Mouse (Mus musculus) stomach, embryonic 16.5 days (tissue): Measurements from ENCODE around the gene Dgki. TPM values are rescaled to one million over a fixed set of nuclear protein-coding genes. Genes with fewer than 3 reads are reported as not detected.

ENCODE experiments used
- ATAC-seq: fragments of 200-750 bp; cut with Nextera tagmentation; 2 replicates; pipeline ENCODE4 v1.8.0; 2017; ENCODE audit warnings: moderate number of reproducible peaks, moderate TSS enrichment; ENCODE audit not compliant: insufficient read depth, low FRiP score
- H3K27ac ChIP-seq: fragments of 300-500 bp; sonication (generic); 2 replicates; pipeline ENCODE4 v1.5.1; 2014; ENCODE audit warnings: low read length
- H3K27me3 ChIP-seq: fragments of 300-500 bp; sonication (generic); 2 replicates; pipeline ENCODE4 v1.6.1; 2014; ENCODE audit warnings: low read length, control low read depth, mixed read lengths; ENCODE audit not compliant: control insufficient read depth, insufficient read depth
- H3K36me3 ChIP-seq: fragments of 300-500 bp; sonication (generic); 2 replicates; pipeline ENCODE4 v1.6.1; 2014; ENCODE audit warnings: low read length; ENCODE audit not compliant: control insufficient read depth, insufficient read depth
- H3K4me1 ChIP-seq: fragments of 300-500 bp; sonication (generic); 2 replicates; pipeline ENCODE4 v1.6.1; 2014; ENCODE audit warnings: low read length, control low read depth, mixed read lengths; ENCODE audit not compliant: control insufficient read depth, insufficient read depth
- H3K4me2 ChIP-seq: fragments of 300-500 bp; sonication (generic); 2 replicates; pipeline ENCODE4 v1.6.1; 2014; ENCODE audit warnings: low read depth, low read length, mixed read lengths
- H3K4me3 ChIP-seq: fragments of 300-500 bp; sonication (generic); replicated peaks from 2 replicates; pipeline ENCODE4 v1.5.1; 2014; ENCODE audit warnings: mild to moderate bottlenecking, low read length
- H3K9ac ChIP-seq: fragments of 300-500 bp; sonication (generic); 2 replicates; pipeline ENCODE4 v1.6.1; 2014; ENCODE audit warnings: low read length
- H3K9me3 ChIP-seq: fragments of 300-500 bp; sonication (generic); replicated peaks from 2 replicates; pipeline ENCODE4 v1.6.1; 2016; ENCODE audit warnings: low read length, control low read depth; ENCODE audit not compliant: control insufficient read depth
- WGBS: fragments of 180-500 bp; shearing (Covaris S2); extraction: QIAGEN DNeasy Blood & Tissue Kit; methylation state at CpG from one replicate; pipeline ENCODE4 v1.1.7; 2014; 5-methylcytosine and 5-hydroxymethylcytosine counted together
- polyA plus RNA-seq: library from polyadenylated mRNA; unstranded; fragments of >200 nt; fragmentation: Nextera tagmentation; extraction: Ambion mirVana; gene quantifications from 2 replicates; pipeline ENCODE4 v1.2.1, GENCODE M21; 2015

Dgki gene
- polyA plus RNA-seq, 1 experiment from 2014 or later = 0.94 TPM

DNA sequence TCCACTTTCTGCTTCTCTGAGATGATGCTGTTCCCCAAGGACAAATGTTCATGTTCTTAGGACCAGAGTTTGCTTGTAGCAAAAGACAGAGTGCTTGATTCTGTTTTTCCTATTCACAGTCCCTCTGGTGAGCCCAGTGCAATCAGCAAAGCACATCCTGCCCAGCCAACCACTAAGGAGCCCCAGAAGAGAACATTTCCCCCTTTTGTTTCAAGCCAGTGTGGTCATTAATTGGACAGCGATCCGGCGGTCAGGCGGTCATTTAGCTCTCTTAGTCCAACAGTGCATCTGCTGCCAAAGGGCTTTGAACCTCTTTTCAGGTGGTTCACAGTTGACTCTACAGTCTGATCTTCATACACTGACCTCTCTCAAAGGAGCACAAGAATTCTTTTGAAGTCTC lies 10.6 kb upstream of the Dgki start:
- no peak for ATAC-seq
- Histone ChIP-seq H3K4me2 (no peak overlapping the region), H3K4me1 (no peaks in the 10 kb centered on the region), H3K27ac (no peak overlapping the region), H3K9ac (no peak overlapping the region), H3K27me3 (no peaks in the 10 kb centered on the region), H3K4me3 (no peak overlapping the region), H3K9me3 (no peaks in the 10 kb centered on the region), H3K36me3 (no peaks in the 10 kb centered on the region)
- 89% methylated on average over 4 of the region's 4 CpGs for WGBS

DNA sequence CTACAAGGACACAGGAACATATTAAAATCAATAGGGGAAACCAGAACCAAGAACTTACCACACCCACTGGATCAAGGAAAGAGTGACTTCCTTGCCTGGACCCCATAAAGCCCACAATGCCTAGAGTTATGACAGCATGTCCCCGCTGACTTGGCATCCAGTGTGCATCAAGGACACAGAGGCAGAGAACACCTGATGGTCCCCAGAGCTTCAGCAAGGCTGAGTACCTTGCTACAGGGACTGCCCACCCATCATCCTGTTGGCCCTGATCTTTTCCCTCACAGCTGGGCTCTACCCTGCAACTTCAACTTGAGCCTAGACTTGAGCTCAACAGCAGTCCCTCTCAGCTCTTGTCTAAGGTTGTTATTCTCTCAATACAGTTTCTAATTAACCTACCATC lies 6.6 kb upstream of the Dgki start:
- WGBS = 91% methylated on average over 1 of the region's 1 CpGs
- H3K4me2 ChIP-seq = no peak overlapping the region
- no peaks in the 10 kb centered on the region for H3K36me3 ChIP-seq
- no peak overlapping the region for H3K27ac ChIP-seq
- no peaks in the 10 kb centered on the region for H3K4me1 ChIP-seq
- no peak for ATAC-seq
- H3K9ac ChIP-seq = no peak overlapping the region
- no peaks in the 10 kb centered on the region for H3K9me3 ChIP-seq
- 0 out of 2 replicates have a peak, but pooled peaks cover under 1% of the 10 kb centered on the region for H3K27me3 ChIP-seq
- no peak overlapping the region for H3K4me3 ChIP-seq

DNA sequence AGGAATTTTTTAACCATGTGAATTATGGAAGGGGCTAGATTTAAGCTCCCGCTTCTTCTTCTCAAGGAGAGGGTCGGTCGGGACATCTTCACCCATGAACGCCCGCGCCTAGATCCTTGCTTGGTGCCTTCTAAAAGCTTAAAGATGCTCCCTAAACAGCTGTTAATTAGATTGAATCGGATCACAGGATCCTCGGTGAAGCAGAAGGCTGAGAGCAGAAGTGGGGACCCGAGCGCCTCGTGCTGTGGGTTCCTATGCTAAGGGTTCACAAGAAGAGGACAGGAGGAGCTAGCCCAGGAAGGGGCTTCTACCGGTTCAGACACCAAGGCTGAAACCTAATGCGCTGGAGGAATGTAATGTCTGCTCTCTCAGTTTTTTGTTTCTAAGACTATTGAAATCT lies 508 bp upstream of the Dgki start:
- no peaks in the 10 kb centered on the region for H3K9me3 ChIP-seq
- H3K36me3 ChIP-seq = no peaks in the 10 kb centered on the region
- H3K4me1 ChIP-seq = peaks cover 9% of the 10 kb centered on the region; the same call in 1 of the 2 replicates
- no peak overlapping the region for H3K27ac ChIP-seq
- WGBS = 17% methylated on average over 13 of the region's 13 CpGs
- no peak overlapping the region for H3K9ac ChIP-seq
- ATAC-seq = no peak
- peak overlapping the region; percentile 68; the same call in 1 of the 2 replicates for H3K4me3 ChIP-seq
- H3K27me3 ChIP-seq = peaks cover 37% of the 10 kb centered on the region
- peak overlapping the region; percentile 99 for H3K4me2 ChIP-seq

DNA sequence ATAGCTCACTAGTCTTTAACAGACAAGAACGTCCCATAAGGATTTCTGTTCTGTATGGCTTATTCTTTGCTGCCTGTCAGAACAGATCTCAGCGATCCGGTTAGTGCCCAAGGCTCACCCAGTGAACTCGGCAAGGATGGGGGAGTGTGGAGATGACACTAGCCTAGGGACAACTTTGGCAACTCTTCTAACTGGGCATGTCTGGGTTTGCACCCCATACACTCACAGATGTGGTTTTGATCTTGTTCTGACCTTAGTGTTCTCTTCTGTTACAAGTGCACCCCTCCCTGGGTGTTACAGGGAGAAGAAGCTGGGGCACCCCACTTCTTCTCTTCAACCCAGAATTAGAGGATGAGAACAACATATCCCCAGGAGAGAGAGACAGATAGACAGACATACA lies 1.0 kb downstream of the Dgki start:
- peak overlapping the region; percentile 73; the same call in 1 of the 2 replicates for H3K9ac ChIP-seq
- ATAC-seq = no peak
- H3K4me2 ChIP-seq = peak overlapping the region; percentile 99
- peaks cover 9% of the 10 kb centered on the region; the same call in 1 of the 2 replicates for H3K4me1 ChIP-seq
- H3K9me3 ChIP-seq = no peaks in the 10 kb centered on the region
- peaks cover 37% of the 10 kb centered on the region for H3K27me3 ChIP-seq
- 31% methylated on average over 4 of the region's 4 CpGs for WGBS
- H3K36me3 ChIP-seq = no peaks in the 10 kb centered on the region
- H3K27ac ChIP-seq = no peak overlapping the region
- peak overlapping the region; percentile 68 for H3K4me3 ChIP-seq

DNA sequence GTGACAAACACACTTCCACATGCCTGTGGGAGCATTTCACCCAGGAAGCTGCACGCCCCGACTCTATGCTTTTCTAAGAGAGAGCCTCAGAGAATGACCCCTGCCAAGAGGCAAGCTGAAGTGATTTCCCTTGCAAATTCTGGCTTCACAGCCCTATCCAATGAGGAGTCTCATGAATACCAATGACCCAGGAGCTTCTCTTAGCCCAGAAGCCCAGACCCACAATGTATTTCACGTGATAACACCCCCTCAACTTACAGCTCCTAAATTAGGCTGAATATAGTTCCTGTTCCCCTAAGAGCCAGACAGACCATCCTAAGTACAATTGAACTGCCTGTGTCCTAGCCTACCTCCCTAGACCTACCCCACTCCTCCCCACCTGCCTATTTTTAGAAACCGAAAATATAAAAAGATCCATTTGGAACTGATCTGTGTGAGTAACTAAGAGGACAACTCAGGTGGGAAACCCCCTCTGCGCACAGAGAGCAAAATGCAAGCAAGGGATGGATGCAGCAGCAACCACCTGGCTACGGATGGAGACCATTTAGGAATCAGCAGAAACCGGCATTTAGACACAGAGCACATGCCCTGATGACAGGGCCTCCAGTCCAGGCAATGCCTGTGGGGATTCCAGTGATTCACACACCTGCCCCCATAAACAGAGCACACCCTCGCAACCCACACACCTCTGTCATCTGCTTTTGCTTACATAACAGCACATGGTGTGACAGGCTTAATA lies 2.1 kb downstream of the Dgki start:
- no peak overlapping the region for H3K9ac ChIP-seq
- ATAC-seq = no peak
- H3K9me3 ChIP-seq = no peaks in the 10 kb centered on the region
- no peak overlapping the region for H3K4me2 ChIP-seq
- 54% methylated on average over 8 of the region's 8 CpGs for WGBS
- H3K4me3 ChIP-seq = no peak overlapping the region
- H3K4me1 ChIP-seq = peaks cover 9% of the 10 kb centered on the region; the same call in 1 of the 2 replicates
- peaks cover 37% of the 10 kb centered on the region for H3K27me3 ChIP-seq
- no peak overlapping the region for H3K27ac ChIP-seq
- H3K36me3 ChIP-seq = no peaks in the 10 kb centered on the region

DNA sequence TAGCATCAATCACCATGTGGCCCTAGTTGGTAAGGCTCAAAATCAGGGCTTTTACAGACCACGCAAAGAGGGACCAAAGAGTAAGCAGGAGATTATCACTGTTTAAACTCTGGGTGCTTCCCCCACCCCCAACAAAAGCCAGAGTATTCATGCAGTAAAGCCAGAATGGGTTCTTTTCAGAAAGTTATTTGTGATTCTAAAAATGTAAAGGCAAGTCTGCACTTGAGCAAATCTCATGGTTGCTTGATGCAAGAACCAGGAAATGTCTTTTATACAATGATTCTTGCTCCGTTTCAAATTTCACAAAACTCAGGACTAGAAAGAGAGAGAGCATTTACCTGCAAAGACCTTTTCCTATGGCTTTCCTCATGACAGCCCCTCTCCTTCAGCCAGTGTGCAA lies 7.9 kb downstream of the Dgki start:
- no peak overlapping the region for H3K9ac ChIP-seq
- H3K27me3 ChIP-seq = no peaks in the 10 kb centered on the region
- H3K36me3 ChIP-seq = no peaks in the 10 kb centered on the region
- H3K9me3 ChIP-seq = no peaks in the 10 kb centered on the region
- H3K4me2 ChIP-seq = no peak overlapping the region
- H3K4me1 ChIP-seq = no peaks in the 10 kb centered on the region
- 53% methylated on average over 2 of the region's 2 CpGs for WGBS
- peak overlapping the region; percentile 54 for H3K27ac ChIP-seq
- H3K4me3 ChIP-seq = no peak overlapping the region
- no peak for ATAC-seq

DNA sequence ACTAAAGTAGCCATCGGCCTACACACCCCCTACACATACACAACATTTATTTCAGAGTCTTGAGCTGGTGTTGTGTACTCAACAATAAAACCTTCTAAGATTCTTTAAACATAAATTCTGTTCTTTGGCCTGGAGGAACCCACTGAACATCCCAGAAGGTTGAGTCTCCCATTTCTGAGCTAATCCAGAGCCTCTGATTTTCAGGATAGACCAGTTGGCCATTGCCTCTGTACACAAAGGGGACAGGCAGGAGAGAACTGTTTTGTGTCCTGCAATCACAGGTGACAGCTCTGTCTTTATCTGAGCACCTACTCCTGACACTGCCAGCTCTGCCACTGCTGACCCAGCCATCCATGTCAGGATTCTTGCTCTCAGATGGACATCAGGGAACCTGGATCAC lies 8.8 kb downstream of the Dgki start:
- WGBS = 85% methylated on average over 1 of the region's 1 CpGs
- Histone ChIP-seq H3K4me2 (no peak overlapping the region), H3K9ac (no peak overlapping the region), H3K27me3 (no peaks in the 10 kb centered on the region), H3K27ac (peak overlapping the region; percentile 28; the same call in 1 of the 2 replicates), H3K9me3 (no peaks in the 10 kb centered on the region), H3K36me3 (no peaks in the 10 kb centered on the region), H3K4me1 (no peaks in the 10 kb centered on the region), H3K4me3 (no peak overlapping the region)
- ATAC-seq = no peak

DNA sequence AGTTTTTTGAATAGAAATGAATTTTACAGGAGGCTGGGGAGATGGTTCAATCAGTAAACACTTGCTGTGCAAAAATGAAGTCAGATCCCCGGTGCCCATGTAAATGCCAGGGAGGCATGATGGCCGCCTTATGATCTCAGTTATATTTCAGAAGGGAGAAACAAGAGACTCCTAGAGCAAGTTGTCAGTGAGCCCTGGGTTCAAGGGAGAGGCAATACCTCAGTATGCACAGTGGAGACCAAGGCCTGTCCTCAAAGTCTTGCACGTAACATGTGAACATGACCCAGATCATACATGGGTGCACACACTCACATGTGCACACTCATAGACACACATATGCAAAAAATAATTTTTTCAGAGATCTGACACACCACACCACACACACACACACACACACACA lies 9.3 kb downstream of the Dgki start:
- H3K27ac ChIP-seq = no peak overlapping the region
- H3K4me1 ChIP-seq = no peaks in the 10 kb centered on the region
- WGBS = over 99% methylated on average over 3 of the region's 3 CpGs
- no peaks in the 10 kb centered on the region for H3K36me3 ChIP-seq
- H3K9ac ChIP-seq = no peak overlapping the region
- H3K9me3 ChIP-seq = no peaks in the 10 kb centered on the region
- ATAC-seq = no peak
- no peaks in the 10 kb centered on the region for H3K27me3 ChIP-seq
- no peak overlapping the region for H3K4me2 ChIP-seq
- no peak overlapping the region for H3K4me3 ChIP-seq

DNA sequence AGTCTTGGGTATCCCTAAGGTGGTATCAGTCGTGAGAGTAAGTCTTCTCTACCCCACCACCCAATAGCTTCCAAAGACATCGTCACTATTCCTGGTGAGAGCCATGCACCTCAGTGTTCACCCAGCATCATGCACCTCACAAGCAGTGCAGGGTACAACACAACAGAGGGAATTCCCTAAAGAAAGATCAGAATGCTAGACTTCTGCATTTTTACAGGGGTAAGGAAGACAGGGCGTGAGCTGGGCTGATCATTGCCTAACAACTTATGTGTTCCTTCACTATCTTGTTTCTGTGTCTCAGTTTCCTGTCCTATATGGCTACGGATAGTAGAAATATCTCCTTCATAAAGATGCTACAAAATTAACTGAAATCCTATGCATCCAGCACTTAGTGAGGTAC lies 13.8 kb downstream of the Dgki start:
- 87% methylated on average over 4 of the region's 4 CpGs for WGBS

More for the DNA sequence above, 13.8 kb downstream of the Dgki start:
- Histone ChIP-seq H3K4me3 (no peak overlapping the region), H3K4me2 (no peak overlapping the region), H3K4me1 (no peaks in the 10 kb centered on the region), H3K27ac (no peak overlapping the region), H3K36me3 (no peaks in the 10 kb centered on the region), H3K9me3 (no peaks in the 10 kb centered on the region), H3K9ac (no peak overlapping the region), H3K27me3 (no peaks in the 10 kb centered on the region)
- ATAC-seq = no peak
